Mouse (Mus musculus): ENCODE data around the gene Ccdc42. TPM values are rescaled to one million over a fixed set of nuclear protein-coding genes. Genes with fewer than 3 reads are reported as not detected.

Gene Ccdc42
- not detected for polyA plus RNA-seq (2014; fragmentation: Illumina TruSeq; extraction: RNeasy Lipid Tissue Mini Kit (QIAGEN cat#74804); ENCODE audit: low replicate concordance)

DNA sequence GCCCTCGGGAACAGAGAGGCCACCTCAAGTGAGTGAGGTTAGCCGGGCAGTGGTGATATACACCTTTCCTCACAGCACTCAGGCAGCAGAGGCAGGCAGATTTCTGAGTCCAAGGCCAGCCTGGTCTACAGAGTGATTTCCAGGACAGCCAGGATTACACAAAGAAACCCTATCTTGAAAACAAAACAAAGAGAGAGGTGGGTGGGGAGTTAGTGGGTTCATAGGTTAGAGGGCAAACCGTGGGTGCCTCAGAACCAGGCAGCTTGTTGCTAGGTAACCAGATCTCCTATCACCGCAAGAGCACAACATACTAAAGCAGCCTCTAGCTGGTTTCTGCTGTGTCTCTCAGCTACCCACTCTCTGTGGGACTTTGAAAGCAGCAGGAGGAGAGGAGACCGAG, at the start of gene Ccdc42:
TSS of gene Ccdc42 (plus strand) at position 301 of the 400 bp plus-strand sequence.

DNA sequence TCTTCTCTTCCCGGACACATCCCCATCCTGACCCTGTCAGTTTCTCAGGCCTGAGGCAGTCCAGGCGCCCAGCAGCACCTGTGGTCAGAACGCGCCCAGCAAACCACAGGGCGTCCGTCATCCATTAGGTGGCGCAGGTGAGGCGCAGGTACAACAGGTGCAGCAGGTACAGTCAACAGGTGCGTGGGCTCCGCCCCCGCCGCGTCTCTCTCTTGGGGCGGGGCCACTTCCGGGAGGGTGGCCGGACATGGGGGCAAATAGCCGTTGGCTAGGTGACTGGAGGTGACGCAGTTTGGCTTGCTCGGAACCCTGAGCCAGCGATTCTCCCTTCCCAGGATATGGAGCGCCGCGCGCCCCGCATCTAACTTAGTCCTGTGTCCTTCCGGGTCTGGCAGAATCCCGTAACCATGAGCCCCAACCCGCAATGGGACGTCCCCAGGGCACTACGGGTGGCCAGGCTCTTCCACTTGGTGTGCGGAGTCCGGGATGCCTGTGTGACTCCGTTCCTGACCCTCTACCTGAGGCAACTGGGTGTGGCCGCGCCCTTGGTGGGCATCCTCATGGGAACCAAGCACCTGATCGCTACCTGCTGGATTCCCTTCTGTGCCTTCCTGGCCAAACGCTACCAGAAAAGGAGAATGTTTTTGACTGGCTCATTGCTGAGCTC, 30.8 kb upstream of the Ccdc42 start, which contains the start of gene Mfsd6l:
TSS of gene Mfsd6l (plus strand) at position 269 of the 667 bp plus-strand sequence.

Other genes with a start within 250 kb of the Ccdc42 start
- gene Ntn1, start 186.2 kb upstream of the Ccdc42 start, polyA plus RNA-seq (2014; fragmentation: Illumina TruSeq; extraction: RNeasy Lipid Tissue Mini Kit (QIAGEN cat#74804); ENCODE audit: low replicate concordance) = 0.85 TPM
- 0.67 TPM for gene Pik3r5, start 154.9 kb upstream of the Ccdc42 start, polyA plus RNA-seq (2014; fragmentation: Illumina TruSeq; extraction: RNeasy Lipid Tissue Mini Kit (QIAGEN cat#74804); ENCODE audit: low replicate concordance)
- gene Pik3r6, start 84.0 kb upstream of the Ccdc42 start, polyA plus RNA-seq (2014; fragmentation: Illumina TruSeq; extraction: RNeasy Lipid Tissue Mini Kit (QIAGEN cat#74804); ENCODE audit: low replicate concordance) = not detected
- gene Mfsd6l, start 30.8 kb upstream of the Ccdc42 start, polyA plus RNA-seq (2014; fragmentation: Illumina TruSeq; extraction: RNeasy Lipid Tissue Mini Kit (QIAGEN cat#74804); ENCODE audit: low replicate concordance) = 0.59 TPM
- gene Myh10, start 104.5 kb downstream of the Ccdc42 start, polyA plus RNA-seq (2014; fragmentation: Illumina TruSeq; extraction: RNeasy Lipid Tissue Mini Kit (QIAGEN cat#74804); ENCODE audit: low replicate concordance) = 4.8 TPM